8 mouse cellular contexts compared by ENCODE assay signal in the genomic region with DNA sequence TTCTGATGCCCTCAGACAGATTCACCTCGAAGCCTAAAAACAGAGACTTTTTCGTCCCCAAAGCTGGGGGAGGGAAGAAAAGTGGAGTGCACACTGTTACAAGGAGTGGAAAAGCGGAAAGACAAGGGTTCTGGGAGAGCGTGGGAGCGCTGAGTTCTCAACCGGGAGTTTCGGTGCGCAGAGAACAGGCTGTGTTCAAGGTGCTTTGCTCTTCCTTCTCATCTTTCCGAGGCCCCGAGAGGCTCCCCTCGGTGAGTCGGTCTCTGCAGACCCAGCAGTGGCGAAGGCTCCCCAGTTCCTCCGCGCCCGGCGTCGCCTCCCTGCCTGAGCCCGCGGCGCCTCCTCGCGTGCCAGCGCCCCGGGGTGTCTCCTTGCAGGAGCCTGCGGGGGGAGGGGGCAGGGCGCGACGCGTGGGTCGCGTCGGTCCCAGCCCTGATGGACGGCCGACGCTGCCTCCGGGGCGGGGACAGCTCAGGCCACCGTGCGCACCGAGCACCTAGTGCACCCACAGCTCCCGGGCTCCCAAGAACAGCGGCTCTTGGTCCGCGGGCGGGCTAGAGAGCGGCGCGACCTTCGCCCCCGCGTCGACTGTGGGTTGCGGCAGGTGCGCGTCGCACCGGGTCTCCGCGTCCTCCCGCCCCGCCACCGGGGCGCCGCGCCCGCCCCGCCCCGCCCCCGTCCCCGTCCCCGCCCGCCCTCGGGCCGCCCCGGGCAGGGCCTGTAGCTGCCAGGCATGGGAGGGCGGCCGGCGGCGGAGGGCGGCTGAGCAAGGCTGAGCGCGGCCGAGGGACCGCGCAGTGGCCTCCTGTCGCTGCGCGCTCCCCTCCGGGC. TPM values are rescaled to one million over a fixed set of nuclear protein-coding genes. Genes with fewer than 3 reads are reported as not detected.
DNase-seq lines count a peak whose midpoint lies in the region; ATAC-seq and TF ChIP-seq lines count a peak whose summit lies in the region.

No protein-coding gene starts in this region.

- peak; percentile 26; the same call in 1 of the 2 replicates for ATAC-seq in embryonic facial prominence, embryonic 13.5 days (ENCODE audit: insufficient number of reproducible peaks, insufficient read depth, low FRiP score, low TSS enrichment, low read depth)
- ATAC-seq in heart, embryonic 16.5 days (replicated peaks; ENCODE audit: extremely low read depth, insufficient read depth, low FRiP score): peak; percentile 59
- ATAC-seq in liver, postnatal 0 days: peak; percentile 47; the same call in 1 of the 2 replicates
- peak; percentile 80 for ATAC-seq in neural tube, embryonic 13.5 days (ENCODE audit: low read depth)

- no peaks in the 10 kb centered on the region for H3K36me3 ChIP-seq in embryonic facial prominence, embryonic 13.5 days
- H3K36me3 ChIP-seq in heart, embryonic 16.5 days (ENCODE audit: control insufficient read depth, insufficient read depth): no peaks in the 10 kb centered on the region
- no peaks in the 10 kb centered on the region for H3K36me3 ChIP-seq in liver, postnatal 0 days (replicated peaks; ENCODE audit: insufficient read depth, low read length)
- no peaks in the 10 kb centered on the region for H3K36me3 ChIP-seq in neural tube, embryonic 13.5 days

- TF ChIP-seq CTCF in liver, postnatal 0 days (IDR thresholded peaks at IDR 0.05; ENCODE audit: low read depth): no peak

- peak overlapping the region; percentile 69 for H3K9ac ChIP-seq in embryonic facial prominence, embryonic 13.5 days
- peak overlapping the region; percentile 62 for H3K9ac ChIP-seq in heart, embryonic 16.5 days (ENCODE audit: low read length)
- no peak overlapping the region for H3K9ac ChIP-seq in liver, postnatal 0 days (replicated peaks)
- peak overlapping the region; percentile 69 for H3K9ac ChIP-seq in neural tube, embryonic 13.5 days

- under 1% methylated on average over 49 of the region's 90 CpGs for WGBS in embryonic facial prominence, embryonic 13.5 days
- under 1% methylated on average over 56 of the region's 90 CpGs for WGBS in heart, embryonic 16.5 days
- under 1% methylated on average over 67 of the region's 90 CpGs for WGBS in liver, postnatal 0 days (ENCODE audit: insufficient replicate concordance)
- under 1% methylated on average over 56 of the region's 90 CpGs for WGBS in neural tube, embryonic 13.5 days

- peak; percentile 44 to 45 for DNase-seq in layer of hippocampus, adult 18-20 months (ENCODE audit: low spot score in 2 of 2)
- DNase-seq in layer of hippocampus, adult 9-11 months: no peak
- DNase-seq in kidney, postnatal 14 days: peak; percentile 74
- peak; percentile 28 for DNase-seq in liver, postnatal 0 days
- DNase-seq in thymus, postnatal 4 days: peak; percentile 67

- H3K4me2 ChIP-seq in embryonic facial prominence, embryonic 13.5 days: peak overlapping the region; percentile 100
- H3K4me2 ChIP-seq in heart, embryonic 16.5 days (ENCODE audit: low read depth, low read length): peak overlapping the region; percentile 99
- peak overlapping the region; percentile 91 for H3K4me2 ChIP-seq in liver, postnatal 0 days (ENCODE audit: low read depth, low read length)
- peak overlapping the region; percentile 99 for H3K4me2 ChIP-seq in neural tube, embryonic 13.5 days

- no peak for TF ChIP-seq EP300 in liver, postnatal 0 days (IDR thresholded peaks at IDR 0.05; ENCODE audit: low read depth)

- H3K4me1 ChIP-seq in embryonic facial prominence, embryonic 13.5 days: peaks cover 16% of the 10 kb centered on the region
- peaks cover 9% of the 10 kb centered on the region; the same call in 1 of the 2 replicates for H3K4me1 ChIP-seq in heart, embryonic 16.5 days (ENCODE audit: control insufficient read depth, insufficient read depth, low read length)
- H3K4me1 ChIP-seq in liver, postnatal 0 days (ENCODE audit: insufficient read depth): peaks cover 9% of the 10 kb centered on the region; the same call in 1 of the 2 replicates
- peaks cover 21% of the 10 kb centered on the region for H3K4me1 ChIP-seq in neural tube, embryonic 13.5 days (replicated peaks)

- peak overlapping the region; percentile 61 for H3K4me3 ChIP-seq in embryonic facial prominence, embryonic 13.5 days
- H3K4me3 ChIP-seq in heart, embryonic 16.5 days (ENCODE audit: low read length): peak overlapping the region; percentile 73
- H3K4me3 ChIP-seq in liver, postnatal 0 days (ENCODE audit: low read depth, low read length): peak overlapping the region; percentile 51
- peak overlapping the region; percentile 63 for H3K4me3 ChIP-seq in neural tube, embryonic 13.5 days

- H3K9me3 ChIP-seq in embryonic facial prominence, embryonic 13.5 days: no peaks in the 10 kb centered on the region
- H3K9me3 ChIP-seq in heart, embryonic 16.5 days (replicated peaks; ENCODE audit: control insufficient read depth, low read length): no peaks in the 10 kb centered on the region
- H3K9me3 ChIP-seq in liver, postnatal 0 days (ENCODE audit: low read length): no peaks in the 10 kb centered on the region
- H3K9me3 ChIP-seq in neural tube, embryonic 13.5 days: no peaks in the 10 kb centered on the region

- no peak overlapping the region for H3K27ac ChIP-seq in embryonic facial prominence, embryonic 13.5 days
- no peak overlapping the region for H3K27ac ChIP-seq in heart, embryonic 16.5 days (ENCODE audit: low read length)
- H3K27ac ChIP-seq in liver, postnatal 0 days (ENCODE audit: low read depth): no peak overlapping the region
- H3K27ac ChIP-seq in neural tube, embryonic 13.5 days (replicated peaks): no peak overlapping the region

- peaks cover 75% of the 10 kb centered on the region for H3K27me3 ChIP-seq in embryonic facial prominence, embryonic 13.5 days
- H3K27me3 ChIP-seq in heart, embryonic 16.5 days (ENCODE audit: control insufficient read depth, insufficient read depth, low read length): peaks cover 51% of the 10 kb centered on the region
- H3K27me3 ChIP-seq in liver, postnatal 0 days (ENCODE audit: insufficient read depth, low read length): peaks cover 50% of the 10 kb centered on the region
- H3K27me3 ChIP-seq in neural tube, embryonic 13.5 days: peaks cover 72% of the 10 kb centered on the region

RNA-seq across cellular contexts. Expression of a gene that starts 0.7 kb away (rescaled TPM):
- total RNA-seq in layer of hippocampus, adult 18-20 months (2021): 10 to 100 TPM; 21.0 to 23.9 TPM
- 0.89 and 1.2 TPM in 2 replicates for polyA plus RNA-seq in embryonic facial prominence, embryonic 13.5 days (2015; fragmentation: Nextera tagmentation; extraction: Ambion mirVana)
- 0.42 and 0.96 TPM in 2 replicates for polyA plus RNA-seq in heart, embryonic 16.5 days (2015; fragmentation: Nextera tagmentation; extraction: Ambion mirVana)
- 0.04 TPM in 1 of 2 replicates, not detected in the other for polyA plus RNA-seq in liver, postnatal 0 days (2015; fragmentation: Nextera tagmentation; extraction: Ambion mirVana)
- polyA plus RNA-seq in neural tube, embryonic 13.5 days (2015; fragmentation: Nextera tagmentation; extraction: Ambion mirVana): 0.04 and 0.07 TPM in 2 replicates

Comparison
In these comparisons a context has a peak if more than half of its experiments do, and no peak if none do; other contexts are left out.
1. ATAC-seq: peak in every context shown above with its lines; median percentile 80 in neural tube, embryonic 13.5 days; 59 in heart, embryonic 16.5 days; 47 in liver, postnatal 0 days; 26 in embryonic facial prominence, embryonic 13.5 days.